Mouse (Mus musculus): ENCODE results near the gene AI837181. TPM values are rescaled to one million over a fixed set of nuclear protein-coding genes. Genes with fewer than 3 reads are reported as not detected.

AI837181 gene
- polyA plus RNA-seq, 1 experiment from 2014 or later, result 67.9 TPM

- H3K9me3 ChIP-seq, result no peaks in the 10 kb centered on the region
- peak overlapping the region; percentile 55 for H3K4me3 ChIP-seq
- H3K27ac ChIP-seq, result no peak overlapping the region
- H3K4me2 ChIP-seq (replicated peaks), result peak overlapping the region; percentile 99
- no peaks in the 10 kb centered on the region for H3K36me3 ChIP-seq
- peak overlapping the region; percentile 53 for H3K9ac ChIP-seq
- peaks cover 50% of the 10 kb centered on the region for H3K27me3 ChIP-seq
- peaks cover 23% of the 10 kb centered on the region; the same call in 1 of the 2 replicates for H3K4me1 ChIP-seq
- ATAC-seq (ENCODE audit: insufficient number of reproducible peaks, insufficient read depth, low FRiP score, low TSS enrichment), result no peak
- 8% methylated on average over 36 of the region's 36 CpGs for WGBS
Measured at GRCm38 (mm10) chr19:5448354-5449150, 23.6 kb downstream of the AI837181 start.

DNA sequence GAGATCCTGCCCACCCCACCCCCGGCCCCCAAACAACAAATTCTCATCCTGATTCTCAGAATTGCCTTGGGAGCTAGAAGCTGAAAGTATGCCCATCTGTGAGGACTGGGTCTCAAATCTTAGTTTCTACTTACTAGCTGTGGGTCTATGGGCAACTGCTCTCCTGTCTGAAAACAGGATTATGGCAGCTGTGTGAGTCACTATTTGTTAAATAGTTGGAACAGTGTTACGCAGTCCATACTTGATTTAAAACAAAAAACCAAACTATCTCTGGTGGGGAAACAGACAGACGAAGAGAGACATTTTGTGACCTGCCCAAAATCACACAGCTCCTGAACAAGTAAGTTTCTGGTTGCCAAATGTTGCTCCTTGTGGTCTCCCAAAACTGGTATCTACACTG is 24.7 kb downstream of the AI837181 start:
- Histone ChIP-seq H3K4me3 (no peak overlapping the region), H3K4me2 (replicated peaks) (no peak overlapping the region), H3K9me3 (no peaks in the 10 kb centered on the region), H3K27ac (no peak overlapping the region), H3K27me3 (peaks cover 50% of the 10 kb centered on the region), H3K36me3 (peaks cover 5% of the 10 kb centered on the region; the same call in 1 of the 2 replicates), H3K4me1 (peaks cover 23% of the 10 kb centered on the region; the same call in 1 of the 2 replicates), H3K9ac (no peak overlapping the region)
- WGBS, result 86% methylated on average over 3 of the region's 3 CpGs
- ATAC-seq (ENCODE audit: insufficient number of reproducible peaks, insufficient read depth, low FRiP score, low TSS enrichment), result no peak

- no peak for ATAC-seq (ENCODE audit: insufficient number of reproducible peaks, insufficient read depth, low FRiP score, low TSS enrichment)
- Histone ChIP-seq H3K4me3 (no peak overlapping the region), H3K4me1 (peaks cover 36% of the 10 kb centered on the region), H3K27me3 (peaks cover 38% of the 10 kb centered on the region), H3K4me2 (replicated peaks) (no peak overlapping the region), H3K9ac (no peak overlapping the region), H3K36me3 (peaks cover 10% of the 10 kb centered on the region; the same call in 1 of the 2 replicates), H3K9me3 (no peaks in the 10 kb centered on the region), H3K27ac (no peak overlapping the region)
- 84% methylated on average over 6 of the region's 6 CpGs for WGBS
Measured at GRCm38 (mm10) chr19:5451766-5452165, 26.8 kb downstream of the AI837181 start.

GRCm38 (mm10) chr19:5455037-5455436 is 30.1 kb downstream of the AI837181 start:
- H3K9me3 ChIP-seq, result no peaks in the 10 kb centered on the region
- peak overlapping the region; percentile 31; the same call in 1 of the 2 replicates for H3K9ac ChIP-seq
- WGBS, result 87% methylated on average over 12 of the region's 12 CpGs
- peaks cover 17% of the 10 kb centered on the region for H3K4me1 ChIP-seq
- 0 out of 2 replicates have a peak overlapping the region, but pooled peaks have one; percentile 79 for H3K4me3 ChIP-seq
- H3K27me3 ChIP-seq, result peaks cover 5% of the 10 kb centered on the region
- no peak overlapping the region for H3K27ac ChIP-seq
- ATAC-seq (ENCODE audit: insufficient number of reproducible peaks, insufficient read depth, low FRiP score, low TSS enrichment), result no peak
- peaks cover 10% of the 10 kb centered on the region; the same call in 1 of the 2 replicates for H3K36me3 ChIP-seq
- H3K4me2 ChIP-seq (replicated peaks), result peak overlapping the region; percentile 99

DNA sequence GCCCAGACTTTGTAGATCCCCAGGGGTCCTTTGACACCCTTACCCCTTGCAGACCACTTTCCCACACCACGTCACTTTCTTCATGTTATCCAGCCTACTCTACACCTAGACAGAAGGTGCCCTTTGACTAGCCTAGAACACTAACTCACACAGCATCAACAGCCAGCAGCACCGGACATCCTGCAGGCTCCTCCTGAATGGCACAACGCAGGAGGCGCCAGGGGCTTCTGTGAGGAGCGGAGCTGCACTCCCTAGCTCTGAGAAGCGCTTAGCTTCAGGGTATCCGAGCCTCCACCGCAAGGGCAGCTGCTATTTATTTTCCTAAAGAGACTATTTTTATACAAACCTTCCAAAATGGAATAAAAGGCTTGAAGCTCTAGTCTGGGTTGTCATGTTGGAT is 30.6 kb downstream of the AI837181 start:
- H3K27me3 ChIP-seq, result peaks cover under 1% of the 10 kb centered on the region; the same call in 1 of the 2 replicates
- WGBS, result 61% methylated on average over 8 of the region's 8 CpGs
- H3K27ac ChIP-seq, result no peak overlapping the region
- no peaks in the 10 kb centered on the region for H3K9me3 ChIP-seq
- H3K4me3 ChIP-seq, result 0 out of 2 replicates have a peak overlapping the region, but pooled peaks have one; percentile 79
- peaks cover 10% of the 10 kb centered on the region; the same call in 1 of the 2 replicates for H3K36me3 ChIP-seq
- peaks cover 17% of the 10 kb centered on the region for H3K4me1 ChIP-seq
- H3K9ac ChIP-seq, result peak overlapping the region; percentile 86; the same call in 1 of the 2 replicates
- no peak for ATAC-seq (ENCODE audit: insufficient number of reproducible peaks, insufficient read depth, low FRiP score, low TSS enrichment)
- peak overlapping the region; percentile 99 for H3K4me2 ChIP-seq (replicated peaks)

- Histone ChIP-seq H3K27me3 (no peaks in the 10 kb centered on the region), H3K4me2 (replicated peaks) (peak overlapping the region; percentile 99), H3K4me1 (peaks cover 23% of the 10 kb centered on the region), H3K36me3 (peaks cover 10% of the 10 kb centered on the region; the same call in 1 of the 2 replicates), H3K9ac (peak overlapping the region; percentile 86), H3K9me3 (no peaks in the 10 kb centered on the region), H3K4me3 (peak overlapping the region; percentile 79), H3K27ac (peak overlapping the region; percentile 91)
- WGBS, result 6% methylated on average over 26 of the region's 26 CpGs
- ATAC-seq (ENCODE audit: insufficient number of reproducible peaks, insufficient read depth, low FRiP score, low TSS enrichment), result no peak
Measured at GRCm38 (mm10) chr19:5456241-5456921, 31.4 kb downstream of the AI837181 start.

DNA sequence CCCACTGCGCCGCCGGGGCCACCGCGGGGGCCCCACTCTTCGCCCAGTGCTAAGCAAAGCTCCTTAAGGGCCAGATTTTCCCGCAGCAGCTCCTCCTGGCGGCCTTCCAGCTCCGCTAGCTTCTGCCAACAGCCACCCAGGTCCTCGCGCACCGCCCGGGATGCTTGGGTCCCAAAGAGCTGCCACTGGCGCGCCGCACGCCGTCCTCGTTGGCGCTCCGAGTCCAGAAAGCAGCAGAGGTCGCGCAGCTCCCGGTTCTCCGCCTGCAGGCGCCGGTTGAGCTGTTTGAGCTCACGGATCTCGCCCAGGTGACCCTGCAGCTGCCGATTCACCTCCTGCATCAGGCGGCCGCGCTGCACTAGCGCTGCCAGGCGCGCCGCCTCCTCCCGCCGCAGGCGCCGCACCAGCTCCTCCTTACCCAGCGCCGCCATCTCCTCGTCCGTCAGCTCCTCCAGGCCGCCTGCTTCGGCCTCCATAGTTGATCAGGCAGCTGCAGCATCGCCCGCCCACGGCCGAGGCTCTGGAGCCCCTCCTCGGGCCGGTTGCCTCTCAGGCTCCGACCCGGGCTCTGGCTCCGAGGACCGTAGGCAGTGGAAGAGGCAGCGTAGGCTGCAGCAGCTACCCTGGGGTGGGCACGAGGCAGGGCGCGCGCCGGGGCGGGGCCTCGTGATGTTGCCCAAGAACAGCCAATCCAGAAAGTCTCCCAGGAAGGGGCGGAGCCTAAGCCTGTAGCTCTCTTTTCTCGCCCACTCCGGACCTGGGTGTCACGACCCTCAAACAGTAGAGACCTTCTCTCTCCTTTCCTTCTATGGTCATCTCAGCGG is 32.2 kb downstream of the AI837181 start:
- Histone ChIP-seq H3K4me1 (peaks cover 27% of the 10 kb centered on the region), H3K27me3 (no peaks in the 10 kb centered on the region), H3K27ac (peak overlapping the region; percentile 91), H3K9ac (peak overlapping the region; percentile 86), H3K4me3 (peak overlapping the region; percentile 79), H3K9me3 (no peaks in the 10 kb centered on the region), H3K36me3 (peaks cover 12% of the 10 kb centered on the region), H3K4me2 (replicated peaks) (peak overlapping the region; percentile 99)
- peak; percentile 84 for ATAC-seq (ENCODE audit: insufficient number of reproducible peaks, insufficient read depth, low FRiP score, low TSS enrichment)
- under 1% methylated on average over 70 of the region's 70 CpGs for WGBS

DNA sequence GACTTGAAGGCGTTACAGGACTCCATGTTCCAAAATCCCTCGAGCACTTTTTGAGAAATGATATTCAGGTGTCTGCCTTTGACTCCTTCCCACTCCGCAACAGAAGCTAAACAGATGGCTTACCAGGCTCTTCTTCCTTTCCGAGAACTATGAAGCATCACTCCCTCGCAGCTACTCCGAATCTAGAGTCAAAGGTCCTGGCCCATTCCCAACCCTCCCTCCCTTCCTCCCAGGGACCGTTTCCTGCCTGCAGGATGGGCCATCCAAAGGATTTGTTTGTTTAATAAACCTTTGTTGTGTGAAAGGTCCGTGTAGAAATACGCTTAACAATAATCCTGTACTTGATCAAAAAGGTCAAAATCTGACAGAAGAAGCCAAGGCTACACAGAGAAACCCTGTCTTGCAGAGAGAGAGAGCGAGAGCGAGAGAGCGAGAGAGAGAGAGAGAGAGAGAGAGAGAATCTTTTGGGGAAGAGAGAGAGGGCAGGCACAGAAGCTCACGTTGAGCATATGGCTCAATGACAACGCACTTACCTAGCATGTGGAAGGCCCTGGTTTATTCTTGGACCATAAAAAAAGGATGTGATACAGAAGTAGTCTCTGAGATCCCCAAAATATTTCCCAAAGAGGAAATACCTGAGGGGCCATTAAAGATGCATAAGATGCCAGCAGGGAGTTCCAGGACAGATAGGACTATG is 33.0 kb downstream of the AI837181 start, which contains the start of gene Ccdc85b:
Ccdc85b (minus strand) TSS at position 149 of the 697 bp plus-strand sequence.
- peaks cover 20% of the 10 kb centered on the region for H3K36me3 ChIP-seq
- H3K9ac ChIP-seq, result peak within 1 kb of the TSS; percentile 86
- peak within 1 kb of the TSS; percentile 91 for H3K27ac ChIP-seq
- peak within 1 kb of the TSS; percentile 99 for H3K4me2 ChIP-seq (replicated peaks)
- 18% methylated on average over 14 of the region's 14 CpGs for WGBS
- H3K9me3 ChIP-seq, result no peaks in the 10 kb centered on the region
- peak within 1 kb of the TSS; percentile 79 for H3K4me3 ChIP-seq
- ATAC-seq (ENCODE audit: insufficient number of reproducible peaks, insufficient read depth, low FRiP score, low TSS enrichment), result no peak
- peaks cover 27% of the 10 kb centered on the region for H3K4me1 ChIP-seq
- no peaks in the 10 kb centered on the region for H3K27me3 ChIP-seq

GRCm38 (mm10) chr19:5459019-5459418 is 34.1 kb downstream of the AI837181 start:
- H3K4me2 ChIP-seq (replicated peaks), result no peak overlapping the region
- no peak overlapping the region for H3K4me3 ChIP-seq
- no peak overlapping the region for H3K27ac ChIP-seq
- H3K27me3 ChIP-seq, result no peaks in the 10 kb centered on the region
- ATAC-seq (ENCODE audit: insufficient number of reproducible peaks, insufficient read depth, low FRiP score, low TSS enrichment), result no peak
- WGBS, result 77% methylated on average over 7 of the region's 7 CpGs
- H3K36me3 ChIP-seq, result peaks cover 29% of the 10 kb centered on the region
- peaks cover 28% of the 10 kb centered on the region for H3K4me1 ChIP-seq
- no peak overlapping the region for H3K9ac ChIP-seq
- no peaks in the 10 kb centered on the region for H3K9me3 ChIP-seq

DNA sequence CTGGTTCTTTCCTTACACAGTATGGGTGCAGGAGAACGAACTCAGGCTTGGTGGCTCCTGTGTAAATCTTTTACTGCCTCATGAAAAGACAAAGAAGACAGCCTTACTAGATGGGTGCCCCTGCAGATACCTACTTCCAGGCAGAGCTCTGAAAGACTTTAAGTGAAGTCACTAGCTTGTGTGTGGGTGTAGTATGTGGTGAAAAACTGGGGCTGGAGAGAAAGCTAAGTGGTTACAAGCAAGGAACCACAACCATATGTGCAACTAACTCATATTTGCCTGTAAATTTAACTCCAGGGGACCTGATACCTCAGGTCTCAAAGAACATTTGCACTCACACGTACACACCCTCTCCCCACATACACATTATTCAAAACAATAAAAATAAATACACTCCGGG is 35.0 kb downstream of the AI837181 start:
- peaks cover 27% of the 10 kb centered on the region for H3K36me3 ChIP-seq
- 26% methylated on average over 3 of the region's 3 CpGs for WGBS
- no peaks in the 10 kb centered on the region for H3K9me3 ChIP-seq
- ATAC-seq (ENCODE audit: insufficient number of reproducible peaks, insufficient read depth, low FRiP score, low TSS enrichment), result no peak
- peak overlapping the region; percentile 80 for H3K27ac ChIP-seq
- peaks cover 31% of the 10 kb centered on the region for H3K4me1 ChIP-seq
- H3K9ac ChIP-seq, result peak overlapping the region; percentile 75
- no peaks in the 10 kb centered on the region for H3K27me3 ChIP-seq
- H3K4me2 ChIP-seq (replicated peaks), result peak overlapping the region; percentile 90
- peak overlapping the region; percentile 61 for H3K4me3 ChIP-seq
